Mouse (Mus musculus) embryonic stem cell, embryonic (primary cell): ENCODE results near the gene Adora1.

ENCODE experiments used
- CTCF ChIA-PET, 4 experiments: fragments of 300-600 bp in 2 of 4; fragments of 350-600 bp in 2 of 4; sonication (Branson Sonifier 250); formaldehyde crosslinking; loops; one replicate each; lab custom pipeline; 2022; ENCODE audit warnings: inconsistent platforms in 2 of 4; lab: Charles Lee
- POLR2A ChIA-PET, 4 experiments: fragments of 300-600 bp in 2 of 4; fragments of 350-600 bp in 2 of 4; sonication (Branson Sonifier 250); formaldehyde crosslinking; loops; one replicate each; lab custom pipeline; 2022; ENCODE audit warnings: antibody characterized with exemption in 4 of 4, inconsistent platforms in 1 of 4; lab: Charles Lee

Gene Adora1

DNA sequence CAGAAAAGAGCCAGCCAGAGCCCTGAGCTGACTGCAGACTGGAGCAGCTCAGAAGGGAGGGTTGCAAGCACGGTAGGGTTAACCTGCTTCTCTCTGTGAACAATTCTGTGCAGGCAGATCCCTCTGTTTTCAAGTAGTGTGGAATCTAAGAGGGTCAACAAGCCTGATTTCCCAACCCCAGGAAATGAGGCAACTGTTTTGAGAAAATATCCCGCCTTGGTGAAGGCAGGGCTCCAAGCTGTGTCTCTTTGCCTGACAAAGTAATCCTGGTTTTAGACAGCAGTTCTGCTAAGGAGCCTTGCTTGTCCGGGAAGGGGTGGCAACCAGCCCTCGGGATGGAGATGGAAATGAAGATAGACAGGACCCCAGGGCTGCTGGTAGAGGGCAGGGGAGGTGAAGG lies 70.8 kb downstream of the Adora1 start:
- POLR2A ChIA-PET = interaction anchor here in 1 of 4 experiments (1.2 to 2.1 kb wide), 2 partner anchors 22 to 105 kb away, joined by 3 to 5 read pairs; no protein-coding TSS in a partner anchor
- CTCF ChIA-PET = interaction anchor here (0.5 to 1.4 kb wide), 6 partner anchors 10 to 826 kb away, joined by 3 to 26 read pairs (median 3); no protein-coding TSS in a partner anchor

DNA sequence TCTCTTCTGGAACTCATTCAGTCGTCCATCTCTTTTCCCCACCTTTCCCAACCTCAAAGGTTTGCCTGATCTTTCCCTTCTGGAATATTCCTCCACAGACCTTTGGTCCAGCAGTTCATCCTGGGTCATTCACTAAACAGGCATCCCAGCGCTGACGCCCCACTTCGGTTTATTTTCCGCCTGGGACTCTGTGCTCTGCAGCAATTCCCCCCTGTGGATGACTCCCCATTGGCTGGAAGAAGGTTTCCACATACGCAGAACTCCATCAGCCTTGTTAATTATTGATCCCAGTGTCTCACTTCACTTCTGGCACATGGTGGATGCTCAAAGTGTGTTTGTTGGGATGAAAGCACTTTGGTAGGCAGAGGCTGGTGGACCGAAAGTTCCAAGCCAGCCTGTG lies 71.8 kb downstream of the Adora1 start:
- ChIA-PET POLR2A (interaction anchor here in 1 of 4 experiments (0.9 to 2.1 kb wide), 3 partner anchors 21 to 106 kb away, joined by 3 to 5 read pairs (median 3); no protein-coding TSS in a partner anchor), CTCF (no interaction called here)

DNA sequence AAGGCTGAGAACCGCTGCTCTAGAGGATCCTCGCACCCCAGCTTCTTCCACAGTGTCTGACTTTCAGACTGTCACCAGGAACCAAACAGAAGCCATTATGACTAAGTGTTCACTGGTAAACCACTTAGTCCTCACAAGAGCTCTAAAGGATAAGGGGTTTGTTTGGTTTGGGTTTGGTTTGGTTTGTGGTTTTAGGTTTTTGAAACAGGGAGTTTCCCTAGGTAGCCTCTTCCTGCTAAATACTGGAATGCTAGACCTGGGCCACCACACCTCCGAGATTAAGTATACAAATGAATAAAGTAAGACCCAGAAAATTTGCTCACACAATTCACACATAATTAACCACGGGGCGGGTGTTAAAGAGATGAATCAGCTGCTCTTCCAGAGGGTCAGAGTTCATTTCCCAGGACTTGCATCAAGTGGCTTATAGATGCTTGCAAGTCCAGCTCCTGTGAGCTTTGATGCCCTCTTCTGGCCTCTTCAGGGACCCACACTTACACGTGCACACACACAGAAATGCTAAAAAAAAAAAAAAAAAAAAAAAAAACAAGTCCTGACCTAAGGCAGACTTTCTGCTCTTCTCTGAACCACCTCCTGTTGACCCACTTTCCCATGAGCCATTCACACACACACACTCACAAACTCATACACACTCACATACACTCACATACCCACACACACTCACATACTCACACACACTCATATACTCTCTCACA lies 72.6 kb downstream of the Adora1 start:
- POLR2A ChIA-PET = interaction anchor here in 3 of 4 experiments (0.6 to 0.7 kb wide), 4 partner anchors 9 to 714 kb away, joined by 3 to 6 read pairs (median 4); no protein-coding TSS in a partner anchor
- CTCF ChIA-PET = interaction anchor here (0.6 to 1.2 kb wide), 8 partner anchors 8 to 1410 kb away, joined by 3 to 9 read pairs (median 4); no protein-coding TSS in a partner anchor

DNA sequence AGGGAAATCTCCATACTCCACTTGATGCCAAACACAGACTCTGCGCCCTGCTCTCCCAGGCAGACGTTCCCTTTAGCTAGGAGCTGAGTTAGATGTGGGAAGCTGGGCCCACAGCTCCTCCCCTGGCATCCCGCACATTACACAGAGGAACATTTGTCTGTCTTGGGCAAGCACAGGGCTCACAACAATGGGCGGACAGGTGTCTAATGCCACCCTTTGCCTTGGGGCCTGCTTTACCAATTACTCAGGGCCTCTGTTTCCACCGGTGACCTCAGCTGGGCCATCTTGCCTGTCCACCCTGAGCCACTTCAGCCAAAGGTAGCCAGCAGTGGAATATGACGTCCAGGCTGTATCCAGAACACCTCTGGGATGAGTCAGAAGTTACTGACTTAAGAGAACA lies 73.8 kb downstream of the Adora1 start:
- ChIA-PET CTCF (interaction anchor here in 1 of 4 experiments (0.5 to 1.7 kb wide), 2 partner anchors 10 to 55 kb away, joined by 5 read pairs; no protein-coding TSS in a partner anchor), POLR2A (interaction anchor here in 1 of 4 experiments (1.4 kb wide), 1 partner anchor 27 kb away, joined by 4 read pairs; no protein-coding TSS in a partner anchor)

DNA sequence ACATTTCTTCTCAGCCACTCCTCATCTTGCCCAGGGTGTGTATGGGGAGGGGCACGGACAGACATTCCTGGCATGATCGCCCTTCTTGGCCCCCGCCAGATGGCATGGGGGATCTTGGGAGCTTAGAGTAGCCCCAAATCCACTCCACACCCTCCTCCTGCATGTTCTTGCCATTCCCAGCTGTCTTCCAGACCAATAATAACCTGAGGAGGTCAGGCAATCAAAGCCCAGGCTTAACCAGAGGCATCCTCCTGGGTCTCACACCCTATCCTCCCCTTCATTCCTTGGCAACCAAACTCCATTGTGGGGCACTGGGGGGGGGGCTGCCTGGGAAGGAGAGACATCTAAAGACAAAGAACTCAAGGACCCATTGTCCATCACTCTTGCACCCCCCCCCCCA lies 74.8 kb downstream of the Adora1 start:
- ChIA-PET POLR2A (interaction anchor here in 2 of 4 experiments (0.6 to 1.7 kb wide), 7 partner anchors 13 to 1222 kb away, joined by 3 to 6 read pairs (median 3); no protein-coding TSS in a partner anchor), CTCF (interaction anchor here in 3 of 4 experiments (0.6 to 1.7 kb wide), 11 partner anchors 9 to 952 kb away, joined by 3 to 11 read pairs (median 4); no protein-coding TSS in a partner anchor)

DNA sequence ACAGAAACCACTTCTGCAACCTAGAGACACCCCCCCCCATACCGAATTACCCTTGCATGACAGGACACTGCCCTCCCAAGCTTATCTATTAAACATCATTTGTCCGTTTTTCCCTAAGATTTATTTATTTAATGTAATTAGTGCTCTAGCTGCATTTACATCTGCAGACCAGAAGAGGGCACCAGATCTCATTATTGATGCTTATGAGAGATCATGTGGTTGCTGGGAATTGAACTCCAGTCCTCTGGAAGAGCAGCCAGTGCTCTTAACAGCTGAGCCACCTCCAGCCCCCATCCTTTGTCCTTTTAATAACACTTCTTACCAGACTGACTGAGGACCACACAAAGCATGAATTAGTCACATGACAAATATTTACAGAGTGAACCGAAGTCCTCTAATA lies 80.6 kb downstream of the Adora1 start:
- ChIA-PET CTCF (interaction anchor here (0.6 to 3.1 kb wide), 49 partner anchors 8 to 948 kb away, joined by 3 to 25 read pairs (median 4); partner anchors contain the start of gene Myog (in 2 of the 4)), POLR2A (interaction anchor here in 3 of 4 experiments (0.5 to 1.5 kb wide), 14 partner anchors 12 to 1428 kb away, joined by 3 to 4 read pairs (median 3); partner anchors contain the start of gene Btg2 (in 1 of the 3))

DNA sequence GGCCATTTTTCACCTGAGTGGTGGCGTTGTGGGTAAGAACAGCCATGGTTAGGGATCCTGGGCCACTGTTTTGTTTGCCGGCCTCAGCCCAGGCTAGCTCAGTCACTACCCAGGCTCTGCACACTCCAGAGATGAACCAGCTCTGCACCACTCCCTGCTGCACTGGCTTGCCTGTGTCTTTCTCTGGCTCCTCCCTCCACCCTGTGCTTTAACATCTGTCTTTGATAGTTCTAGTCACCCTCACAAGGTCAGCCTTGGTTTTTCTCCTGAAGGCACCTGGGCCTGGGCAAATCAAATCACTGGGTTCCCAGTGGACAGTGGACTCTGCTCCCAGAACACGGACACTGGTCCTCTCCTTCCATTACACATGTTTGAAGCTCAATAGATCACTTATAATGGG lies 81.1 kb downstream of the Adora1 start:
- CTCF ChIA-PET = interaction anchor here (0.6 to 3.1 kb wide), 41 partner anchors 8 to 949 kb away, joined by 3 to 25 read pairs (median 4); partner anchors contain the start of gene Myog (in 2 of the 4)
- POLR2A ChIA-PET = interaction anchor here in 2 of 4 experiments (0.5 to 1.5 kb wide), 8 partner anchors 13 to 175 kb away, joined by 3 read pairs; no protein-coding TSS in a partner anchor

DNA sequence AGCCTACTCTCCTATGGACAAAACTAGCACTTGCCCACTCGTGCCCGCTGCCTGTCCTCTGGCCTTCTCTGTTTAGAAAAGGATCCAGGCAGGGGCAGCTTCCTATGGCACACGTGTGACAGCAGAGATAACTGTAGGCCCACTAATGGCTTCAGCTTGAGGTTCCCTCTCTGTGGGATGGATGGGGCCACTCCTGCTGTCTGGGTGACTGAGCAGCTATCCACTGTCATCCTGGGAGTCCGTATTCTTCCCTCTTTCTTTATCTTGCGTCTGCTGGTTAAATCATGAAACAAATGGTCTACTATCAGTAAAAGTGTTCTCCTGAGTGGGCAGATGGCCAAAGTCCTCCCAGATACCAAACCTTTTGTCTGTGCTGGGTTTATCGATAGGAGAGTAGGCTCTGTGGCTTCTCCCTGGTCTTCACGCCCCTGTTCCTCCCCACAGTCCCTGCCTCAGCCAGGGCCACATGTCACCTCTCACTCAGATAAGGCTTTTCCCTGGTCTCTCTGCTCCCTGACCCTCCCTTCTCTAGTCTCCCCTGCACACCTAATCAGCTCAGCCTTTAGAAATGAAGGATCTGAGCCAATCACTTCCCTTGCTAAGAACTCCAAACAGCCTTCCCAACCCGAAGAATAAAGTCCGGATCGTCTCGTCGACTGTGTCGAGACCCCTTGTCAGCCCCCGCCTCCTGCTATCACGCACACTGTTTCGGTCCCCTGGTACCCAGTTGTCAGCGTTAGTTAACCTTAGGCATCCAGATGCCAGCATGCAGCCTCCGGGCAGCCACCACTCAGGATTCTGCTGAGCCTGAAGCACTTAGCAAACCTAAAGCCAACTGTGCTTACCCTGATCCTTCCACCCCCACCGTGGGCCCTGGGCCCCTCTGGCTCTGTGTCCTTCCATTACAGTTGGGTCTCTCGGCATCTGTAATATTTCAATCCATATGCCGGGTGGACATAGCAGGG lies 82.3 kb downstream of the Adora1 start:
- CTCF ChIA-PET = interaction anchor here (0.6 to 3.1 kb wide), 10 partner anchors 9 to 179 kb away, joined by 3 to 17 read pairs (median 4); partner anchors contain the start of gene Ppfia4 (in 1 of the 4)
- POLR2A ChIA-PET = interaction anchor here in 2 of 4 experiments (0.6 to 2.0 kb wide), 3 partner anchors 10 to 139 kb away, joined by 3 to 4 read pairs (median 4); partner anchors contain the start of gene Btg2 (in 1 of the 2)

DNA sequence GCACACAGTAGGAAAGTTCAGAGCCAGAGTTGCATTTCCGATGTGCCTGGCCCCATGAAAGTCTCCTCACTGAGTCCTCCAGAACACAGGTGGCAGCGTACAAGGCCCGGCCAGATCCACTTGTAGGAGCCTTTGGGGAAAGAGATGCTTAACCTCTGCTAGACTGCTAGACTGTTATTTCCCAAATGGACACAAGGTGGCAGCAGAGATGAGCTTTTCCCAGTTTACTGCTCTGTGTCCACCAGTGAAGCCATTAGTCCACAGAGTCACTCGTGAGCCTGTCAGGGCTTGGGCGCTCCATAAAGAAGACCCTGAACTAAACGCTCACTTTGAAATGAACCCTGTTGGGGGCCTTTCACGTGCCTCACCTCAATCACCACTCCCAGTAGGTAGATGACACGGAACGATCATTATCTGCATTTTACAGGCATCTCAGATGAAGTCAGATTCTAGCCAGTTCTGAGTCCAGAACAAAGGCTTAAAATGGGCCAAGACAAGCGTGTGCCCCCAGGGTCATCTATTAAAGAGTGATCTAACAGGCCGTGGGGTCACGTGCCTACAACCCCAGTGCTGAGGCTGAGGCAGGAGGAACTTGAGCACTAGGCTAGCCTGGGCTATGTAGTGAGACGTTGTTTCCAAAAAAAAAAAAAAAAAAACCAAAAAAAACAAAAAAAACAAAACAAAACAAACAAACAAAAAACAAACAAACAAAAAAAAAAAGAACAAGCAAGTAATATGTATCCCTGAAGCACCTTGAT lies 83.4 kb downstream of the Adora1 start:
- ChIA-PET POLR2A (interaction anchor here in 3 of 4 experiments (0.6 to 2.0 kb wide), 11 partner anchors 10 to 186 kb away, joined by 3 to 8 read pairs (median 4); partner anchors contain the start of genes Btg2 (in 1 of the 3) and Myog (in 1 of the 3)), CTCF (interaction anchor here (0.6 to 3.1 kb wide), 54 partner anchors 9 to 946 kb away, joined by 3 to 17 read pairs (median 4); partner anchors contain the start of genes Myog (in 1 of the 4) and Ppfia4 (in 1 of the 4))

DNA sequence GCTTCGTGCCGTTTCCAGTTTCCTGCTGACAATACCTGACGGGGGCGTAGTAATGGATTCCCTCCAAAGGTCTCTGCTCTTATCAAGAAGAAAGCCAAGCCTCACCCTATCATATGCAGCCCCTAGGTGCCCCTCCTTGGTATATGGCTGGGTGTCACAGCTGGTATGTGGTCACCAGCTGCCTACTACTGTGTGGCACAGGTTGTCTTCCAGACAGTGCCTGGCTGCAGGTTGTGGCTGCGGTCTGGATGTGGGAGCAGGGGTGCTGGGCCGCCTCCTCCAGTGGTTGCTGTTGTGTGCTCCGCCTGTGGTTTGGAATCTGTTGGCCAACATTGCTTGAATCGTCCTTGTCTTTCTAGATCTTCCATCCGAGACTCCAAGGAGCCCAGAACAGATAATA lies 84.5 kb downstream of the Adora1 start:
- CTCF ChIA-PET = interaction anchor here (0.6 to 3.1 kb wide), 33 partner anchors 8 to 954 kb away, joined by 3 to 17 read pairs (median 4); partner anchors contain the start of genes Myog (in 1 of the 4) and Ppfia4 (in 1 of the 4)

DNA sequence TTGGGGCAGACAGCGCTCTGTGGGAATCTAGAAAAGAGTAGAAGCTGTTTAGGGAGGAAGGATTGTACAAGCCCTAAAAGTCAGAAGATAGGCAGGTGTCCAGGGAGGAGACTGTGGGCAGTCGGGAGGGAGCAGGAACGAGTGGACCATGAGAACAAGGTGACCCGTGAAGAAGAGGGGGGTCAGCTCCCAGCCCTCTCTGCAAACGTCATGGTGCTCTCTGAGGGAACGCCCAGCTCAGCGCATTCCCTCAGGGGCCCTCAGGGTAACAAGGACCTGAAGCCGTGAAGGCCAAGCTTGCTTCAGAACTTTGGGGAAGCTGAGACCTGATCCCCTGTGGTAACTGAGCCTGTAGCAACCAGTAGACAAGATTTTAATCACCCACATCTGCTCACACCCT lies 85.2 kb downstream of the Adora1 start:
- CTCF ChIA-PET = interaction anchor here (0.6 to 3.1 kb wide), 8 partner anchors 13 to 187 kb away, joined by 3 to 17 read pairs (median 4); partner anchors contain the start of gene Ppfia4 (in 1 of the 4)

More for the DNA sequence above, 84.5 kb downstream of the Adora1 start:
- POLR2A ChIA-PET = interaction anchor here in 3 of 4 experiments (0.5 to 2.0 kb wide), 14 partner anchors 8 to 350 kb away, joined by 3 to 8 read pairs (median 4); partner anchors contain the start of genes Atp2b4 (in 1 of the 3), Btg2 (in 1 of the 3) and Myog (in 1 of the 3)

More for the DNA sequence above, 85.2 kb downstream of the Adora1 start:
- POLR2A ChIA-PET = interaction anchor here in 2 of 4 experiments (0.5 to 1.2 kb wide), 4 partner anchors 28 to 349 kb away, joined by 3 to 4 read pairs (median 3); partner anchors contain the start of genes Atp2b4 (in 1 of the 2) and Btg2 (in 1 of the 2)
